Mouse (Mus musculus): Measurements from ENCODE around the gene Wfdc11.

Gene Wfdc11

DNA sequence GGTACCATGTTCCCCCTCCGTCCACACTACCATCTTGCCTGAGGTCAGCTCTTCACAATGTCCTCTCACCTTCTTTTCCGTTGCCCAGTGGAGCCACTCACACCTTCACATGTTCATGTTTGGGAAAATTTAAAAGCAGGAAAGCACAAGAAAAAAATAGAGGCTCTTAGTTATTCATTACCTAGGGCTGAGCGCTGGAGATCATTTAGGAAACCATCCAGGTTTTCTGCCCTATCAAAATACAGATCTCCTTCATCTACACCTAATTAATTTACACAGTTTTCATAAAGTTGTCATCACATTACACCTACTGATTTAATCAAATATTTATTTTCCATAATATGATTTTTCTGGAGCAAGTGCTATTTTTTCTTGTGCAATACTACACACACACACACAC, 35.2 kb downstream of the Wfdc11 start, which contains the start of gene Wfdc16:
Gene Wfdc16, minus strand, starts transcription at position 101 of the 400 bp plus-strand sequence.
- DNase-seq (ENCODE audit: low spot score in 2 of 2): no peak

DNA sequence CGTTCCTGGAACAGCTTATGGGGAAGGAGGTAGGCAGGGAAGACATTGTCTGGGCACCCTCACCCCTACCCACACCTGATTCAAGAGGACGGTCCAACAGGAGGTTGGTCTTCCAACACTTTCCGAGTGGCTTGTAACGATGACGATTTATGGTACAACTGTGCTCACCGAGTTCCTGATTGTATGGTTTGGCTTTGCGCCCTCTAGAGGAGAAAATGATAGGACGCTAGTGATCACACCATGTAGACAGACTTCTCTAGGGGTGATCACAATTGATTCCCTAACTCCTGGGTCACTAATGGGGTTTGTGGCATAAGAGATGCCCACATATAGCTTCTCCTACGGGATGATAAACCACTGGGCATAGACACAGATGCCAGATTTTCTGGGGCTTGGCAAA, 38.6 kb downstream of the Wfdc11 start:
- DNase-seq (ENCODE audit: low spot score in 2 of 2): no peak

DNA sequence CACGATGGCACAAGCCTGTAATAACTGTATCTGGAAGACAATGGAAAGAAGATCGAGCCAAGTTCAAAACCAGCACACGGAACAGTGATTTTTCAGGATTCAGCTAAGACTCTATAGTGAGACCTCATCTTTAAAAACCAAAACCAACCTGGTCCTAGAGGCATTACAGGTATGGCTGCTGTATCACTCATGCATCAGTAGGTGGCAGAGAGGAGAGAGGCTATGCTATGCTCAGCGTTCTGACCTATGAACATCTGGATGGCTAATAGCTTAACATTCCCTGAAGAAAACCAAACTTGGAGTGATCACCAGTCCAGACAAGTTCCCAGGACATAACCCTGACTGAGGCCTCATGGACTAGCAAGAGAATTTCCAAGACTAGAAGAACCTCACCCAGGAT, 52.1 kb downstream of the Wfdc11 start:
- DNase-seq (ENCODE audit: low spot score in 2 of 2): no peak

DNA sequence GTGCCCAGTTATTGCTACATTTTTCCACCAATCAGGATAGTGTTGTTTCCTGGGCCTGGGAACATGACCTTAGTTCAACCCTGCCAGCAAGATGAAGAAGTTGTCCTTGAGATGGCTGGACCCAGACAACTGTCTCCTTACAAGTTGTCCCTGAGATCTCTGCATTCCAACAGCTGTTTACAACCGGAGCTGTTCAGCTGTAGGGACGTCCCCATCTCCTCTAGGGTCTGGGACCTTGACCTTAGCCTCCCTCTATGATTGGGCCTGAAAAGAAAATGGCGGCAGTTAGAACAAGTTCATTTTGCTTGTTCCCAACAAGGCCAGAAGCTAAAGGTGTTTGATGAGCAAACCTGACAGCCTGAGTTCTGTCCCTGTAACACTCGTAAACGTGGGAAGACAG, 54.8 kb downstream of the Wfdc11 start:
- DNase-seq (ENCODE audit: low spot score in 2 of 2): no peak

DNA sequence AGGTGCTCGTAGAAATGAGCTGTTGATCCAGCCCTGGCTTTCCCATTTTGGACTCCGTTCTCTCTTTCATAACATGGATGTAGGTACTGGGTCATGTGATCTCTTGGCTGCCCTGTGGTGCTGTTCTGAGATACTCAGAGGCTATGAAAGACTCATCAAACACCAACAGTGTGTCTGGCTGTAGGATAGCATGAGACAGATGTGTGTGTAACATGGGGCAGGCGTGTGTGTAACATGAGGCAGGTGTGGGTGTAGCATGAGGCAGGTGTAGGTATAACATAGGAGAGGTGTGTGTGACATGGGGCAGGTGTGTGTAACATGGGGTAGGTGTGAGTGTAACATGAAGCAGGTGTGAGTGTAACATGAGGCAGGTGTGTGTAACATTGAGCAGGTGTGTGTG, 58.5 kb downstream of the Wfdc11 start:
- no peak for DNase-seq (ENCODE audit: low spot score in 2 of 2)

DNA sequence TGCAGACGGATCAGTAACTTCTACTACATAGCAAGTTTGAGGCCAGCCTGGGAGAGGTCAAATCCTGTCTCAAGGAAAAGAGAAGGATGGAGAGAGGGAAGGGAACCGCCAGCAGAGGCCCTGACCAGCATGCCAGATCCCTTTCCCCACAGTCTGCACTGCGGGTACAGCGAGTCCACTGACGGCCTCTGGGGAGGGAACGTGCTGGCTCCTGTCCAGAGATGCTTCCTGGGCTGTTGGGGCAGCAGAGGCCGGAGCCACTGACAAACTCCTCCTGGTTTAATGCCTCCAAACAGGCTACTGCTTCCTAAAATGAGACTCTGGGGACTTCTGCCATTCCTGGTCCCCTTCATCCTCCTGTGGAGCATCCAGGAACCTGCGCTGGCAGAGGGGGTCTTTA, 60.4 kb downstream of the Wfdc11 start, which contains the start of the genes Wfdc6b and Wfdc8:
Gene Wfdc6b, plus strand, starts transcription at position 52 of the 400 bp plus-strand sequence.
Gene Wfdc8, minus strand, starts transcription at position 156 of the 400 bp plus-strand sequence.
- DNase-seq (ENCODE audit: low spot score in 2 of 2): peak in 1 of 2 experiments; percentile 43

Measured in urinary bladder, postnatal 36 days (tissue).